Mouse (Mus musculus) forebrain, embryonic 16.5 days (tissue): ENCODE results near the gene Tia1. TPM values are rescaled to one million over a fixed set of nuclear protein-coding genes. Genes with fewer than 3 reads are reported as not detected.
A peak's percentile ranks its signal among the peaks of the same experiment; 100 is the strongest.

Source experiments
- ATAC-seq: fragments of 200-750 bp; cut with Nextera tagmentation; 2 replicates; pipeline ENCODE4 v1.8.0; 2017; ENCODE audit warnings: mild to moderate bottlenecking, moderate library complexity
- H3K27ac ChIP-seq: fragments of 300-500 bp; sonication (generic); 2 replicates; pipeline ENCODE4 v1.5.1; 2014; ENCODE audit warnings: low read length, control low read depth
- H3K27me3 ChIP-seq: fragments of 300-500 bp; sonication (generic); replicated peaks from 2 replicates; pipeline ENCODE4 v1.6.1; 2014; ENCODE audit warnings: low read length; ENCODE audit not compliant: control insufficient read depth, insufficient read depth
- H3K36me3 ChIP-seq: fragments of 300-500 bp; sonication (generic); 2 replicates; pipeline ENCODE4 v1.6.1; 2014; ENCODE audit not compliant: control insufficient read depth, insufficient read depth
- H3K4me1 ChIP-seq: fragments of 300-500 bp; sonication (generic); replicated peaks from 2 replicates; pipeline ENCODE4 v1.6.1; 2014; ENCODE audit warnings: low read length; ENCODE audit not compliant: control insufficient read depth, insufficient read depth
- H3K4me2 ChIP-seq: fragments of 300-500 bp; sonication (generic); 2 replicates; pipeline ENCODE4 v1.6.1; 2014; ENCODE audit warnings: mild to moderate bottlenecking, low read length, control low read depth
- H3K4me3 ChIP-seq: fragments of 300-500 bp; sonication (generic); replicated peaks from 2 replicates; pipeline ENCODE4 v1.5.1; 2014; ENCODE audit warnings: mild to moderate bottlenecking, low read length, control low read depth
- H3K9ac ChIP-seq: fragments of 300-500 bp; sonication (generic); replicated peaks from 2 replicates; pipeline ENCODE4 v1.6.1; 2014; ENCODE audit warnings: low read depth, low read length, control low read depth
- H3K9me3 ChIP-seq: fragments of 300-500 bp; sonication (generic); 2 replicates; pipeline ENCODE4 v1.6.1; 2016; ENCODE audit warnings: low read length; ENCODE audit not compliant: control insufficient read depth
- WGBS: fragments of 180-500 bp; shearing (Covaris S2); extraction: QIAGEN DNeasy Blood & Tissue Kit; methylation state at CpG from one replicate; pipeline ENCODE4 v1.1.7; 2014; 5-methylcytosine and 5-hydroxymethylcytosine counted together
- polyA plus RNA-seq: library from polyadenylated mRNA; unstranded; fragments of >200 nt; fragmentation: Nextera tagmentation; extraction: Ambion mirVana; gene quantifications from 2 replicates; pipeline ENCODE4 v1.2.1, GENCODE M21; 2015

The Tia1 gene
- 370 and 414 TPM in 2 replicates for polyA plus RNA-seq

GRCm38 (mm10) chr6:86404100-86404861 is at the start of gene Tia1:
Gene Tia1 (plus strand): TSS chr6:86404219.
- H3K4me3 ChIP-seq = peak within 1 kb of the TSS; percentile 85
- WGBS = under 1% methylated on average over 60 of the region's 62 CpGs
- peak; percentile 98 for ATAC-seq
- peak within 1 kb of the TSS; percentile 89 for H3K4me2 ChIP-seq
- peaks cover 16% of the 10 kb centered on the region for H3K4me1 ChIP-seq
- H3K27me3 ChIP-seq = no peaks in the 10 kb centered on the region
- H3K9me3 ChIP-seq = no peaks in the 10 kb centered on the region
- H3K27ac ChIP-seq = peak within 1 kb of the TSS; percentile 100
- peak within 1 kb of the TSS; percentile 100 for H3K9ac ChIP-seq
- H3K36me3 ChIP-seq = no peaks in the 10 kb centered on the region

- no peaks in the 10 kb centered on the region for H3K4me1 ChIP-seq
- WGBS = 57% methylated on average over 3 of the region's 3 CpGs
These were observed 49.1 kb upstream of the Tia1 start for GRCm38 (mm10) chr6:86354948-86355347.

GRCm38 (mm10) chr6:86356956-86357355 is 47.1 kb upstream of the Tia1 start:
- Histone ChIP-seq H3K9me3 (no peaks in the 10 kb centered on the region), H3K36me3 (no peaks in the 10 kb centered on the region), H3K9ac (no peak overlapping the region), H3K27me3 (no peaks in the 10 kb centered on the region), H3K4me1 (no peaks in the 10 kb centered on the region), H3K4me3 (no peak overlapping the region), H3K27ac (no peak overlapping the region), H3K4me2 (no peak overlapping the region)
- no peak for ATAC-seq
- 87% methylated on average over 9 of the region's 9 CpGs for WGBS

More at GRCm38 (mm10) chr6:86354948-86355347, 49.1 kb upstream of the Tia1 start:
- Histone ChIP-seq H3K27ac (no peak overlapping the region), H3K36me3 (no peaks in the 10 kb centered on the region), H3K9me3 (no peaks in the 10 kb centered on the region), H3K27me3 (no peaks in the 10 kb centered on the region), H3K4me2 (no peak overlapping the region), H3K9ac (no peak overlapping the region), H3K4me3 (no peak overlapping the region)
- no peak for ATAC-seq

GRCm38 (mm10) chr6:86360691-86361090 is 43.3 kb upstream of the Tia1 start:
- Histone ChIP-seq H3K4me3 (no peak overlapping the region), H3K9ac (no peak overlapping the region), H3K9me3 (no peaks in the 10 kb centered on the region), H3K4me1 (peaks cover 4% of the 10 kb centered on the region; the same call in 1 of the 2 replicates), H3K27me3 (no peaks in the 10 kb centered on the region), H3K27ac (no peak overlapping the region), H3K36me3 (no peaks in the 10 kb centered on the region), H3K4me2 (no peak overlapping the region)
- ATAC-seq = no peak
- 69% methylated on average over 7 of the region's 7 CpGs for WGBS

GRCm38 (mm10) chr6:86361373-86361772 is 42.6 kb upstream of the Tia1 start:
- no peaks in the 10 kb centered on the region for H3K9me3 ChIP-seq
- H3K27ac ChIP-seq = no peak overlapping the region
- no peaks in the 10 kb centered on the region for H3K36me3 ChIP-seq
- no peak overlapping the region for H3K4me3 ChIP-seq
- no peaks in the 10 kb centered on the region for H3K27me3 ChIP-seq
- peaks cover 10% of the 10 kb centered on the region for H3K4me1 ChIP-seq
- WGBS = 90% methylated on average over 7 of the region's 7 CpGs
- no peak for ATAC-seq
- H3K9ac ChIP-seq = no peak overlapping the region
- no peak overlapping the region for H3K4me2 ChIP-seq

GRCm38 (mm10) chr6:86364442-86365141 is 39.4 kb upstream of the Tia1 start:
- Histone ChIP-seq H3K27me3 (no peaks in the 10 kb centered on the region), H3K4me3 (peak overlapping the region; percentile 70), H3K4me1 (peaks cover 14% of the 10 kb centered on the region), H3K9ac (peak overlapping the region; percentile 83), H3K36me3 (no peaks in the 10 kb centered on the region), H3K9me3 (no peaks in the 10 kb centered on the region), H3K4me2 (peak overlapping the region; percentile 89), H3K27ac (peak overlapping the region; percentile 86)
- WGBS = 1% methylated on average over 17 of the region's 17 CpGs
- peak; percentile 55 for ATAC-seq

GRCm38 (mm10) chr6:86365371-86366124 is 38.5 kb upstream of the Tia1 start, which contains the start of gene Fam136a:
Gene Fam136a (plus strand): TSS chr6:86365646.
- H3K36me3 ChIP-seq = no peaks in the 10 kb centered on the region
- H3K9me3 ChIP-seq = no peaks in the 10 kb centered on the region
- peak within 1 kb of the TSS; percentile 83 for H3K9ac ChIP-seq
- under 1% methylated on average over 76 of the region's 76 CpGs for WGBS
- peak within 1 kb of the TSS; percentile 85 for H3K27ac ChIP-seq
- no peaks in the 10 kb centered on the region for H3K27me3 ChIP-seq
- peak; percentile 89 for ATAC-seq
- H3K4me3 ChIP-seq = peak within 1 kb of the TSS; percentile 70
- H3K4me2 ChIP-seq = peak within 1 kb of the TSS; percentile 89
- peaks cover 17% of the 10 kb centered on the region for H3K4me1 ChIP-seq

- peak overlapping the region; percentile 89 for H3K4me2 ChIP-seq
- peak overlapping the region; percentile 70 for H3K4me3 ChIP-seq
- H3K9ac ChIP-seq = peak overlapping the region; percentile 83
- no peaks in the 10 kb centered on the region for H3K9me3 ChIP-seq
- H3K36me3 ChIP-seq = no peaks in the 10 kb centered on the region
- H3K27ac ChIP-seq = peak overlapping the region; percentile 85
- no peaks in the 10 kb centered on the region for H3K27me3 ChIP-seq
- WGBS = 32% methylated on average over 25 of the region's 25 CpGs
- 0 out of 2 replicates have a peak, but pooled peaks have one; percentile 0 for ATAC-seq
- peaks cover 22% of the 10 kb centered on the region for H3K4me1 ChIP-seq
These were observed 37.7 kb upstream of the Tia1 start for GRCm38 (mm10) chr6:86366125-86366852.
